Mouse (Mus musculus) spleen, adult 2 months (tissue): Measurements from ENCODE around the gene Gp1bb. TPM values are rescaled to one million over a fixed set of nuclear protein-coding genes. Genes with fewer than 3 reads are reported as not detected.

ENCODE experiments used
- DNase-seq, 2 experiments: peaks; one replicate each; pipeline versions ENCODE4 v3.0.0 to v3.0.0-alpha.2; 2012 to 2021; ENCODE audit warnings: low spot score in 2 of 2, low read depth in 1 of 2
- H3K27ac ChIP-seq: fragments of 200-500 bp; 2 replicates; pipeline ENCODE4 v1.5.1; 2012; ENCODE audit warnings: low read length, inconsistent platforms; ENCODE audit not compliant: insufficient read depth
- H3K27me3 ChIP-seq: fragments of 200-500 bp; 2 replicates; pipeline ENCODE4 v1.6.1; 2012; ENCODE audit warnings: mild to moderate bottlenecking, moderate library complexity, low read length, inconsistent platforms; ENCODE audit not compliant: control insufficient read depth, insufficient read depth
- H3K36me3 ChIP-seq: fragments of 200-500 bp; 2 replicates; pipeline ENCODE4 v1.6.1; 2012; ENCODE audit warnings: mild to moderate bottlenecking, low read length, inconsistent platforms; ENCODE audit not compliant: control insufficient read depth, insufficient read depth
- H3K4me1 ChIP-seq: fragments of 200-500 bp; 2 replicates; pipeline ENCODE4 v1.6.1; 2011; ENCODE audit warnings: inconsistent platforms; ENCODE audit not compliant: control insufficient read depth, insufficient read depth, insufficient read length
- H3K4me3 ChIP-seq: fragments of 200-500 bp; 2 replicates; pipeline ENCODE4 v1.5.1; 2011; ENCODE audit warnings: mild to moderate bottlenecking, inconsistent platforms; ENCODE audit not compliant: insufficient read depth, insufficient read length; ENCODE audit errors: extremely low read depth
- CTCF ChIP-seq: fragments of 200-500 bp; IDR thresholded peaks from 2 replicates; pipeline ENCODE4 v1.5.1; 2011; ENCODE audit warnings: mild to moderate bottlenecking, inconsistent platforms; ENCODE audit not compliant: insufficient read depth, insufficient read length, insufficient replicate concordance; ENCODE audit errors: extremely low read depth
- POLR2A ChIP-seq: fragments of 200-500 bp; IDR thresholded peaks from 2 replicates; pipeline ENCODE4 v1.6.1; 2011; ENCODE audit warnings: low read depth, low read length, inconsistent platforms
- WGBS: fragments of 180-500 bp; shearing (Covaris S2); methylation state at CpG from one replicate; pipeline ENCODE4 v1.1.7; 2018; 5-methylcytosine and 5-hydroxymethylcytosine counted together
- polyA plus RNA-seq: library from polyadenylated mRNA; depleted of rRNA; stranded (reverse); fragments of >200 nt; gene quantifications from 2 replicates; pipeline ENCODE4 v1.2.3, GENCODE M21; 2012

Gene Gp1bb
- polyA plus RNA-seq, 1 experiment = 101 TPM

DNA sequence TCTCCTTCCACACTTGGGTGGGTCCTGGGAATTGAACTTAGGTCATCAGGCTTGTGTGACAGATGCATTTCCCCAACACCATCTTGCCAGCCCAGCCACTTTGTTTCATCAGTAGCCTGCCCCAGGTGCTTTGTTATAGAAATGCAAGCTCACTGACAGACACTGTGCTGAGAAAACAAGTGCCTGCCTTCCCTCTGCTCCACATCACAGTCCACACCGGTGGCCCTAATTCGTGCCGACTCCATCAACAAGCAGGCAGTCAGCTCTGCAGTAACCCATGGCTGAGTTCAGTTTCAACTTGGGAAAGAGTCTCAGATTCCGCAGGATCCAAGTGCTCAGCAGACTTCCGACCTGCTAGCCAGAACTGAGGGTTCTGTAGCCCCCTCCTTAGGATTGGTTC lies 14.2 kb upstream of the Gp1bb start:
- Histone ChIP-seq H3K36me3 (no peaks in the 10 kb centered on the region), H3K27ac (no peak overlapping the region), H3K4me1 (no peaks in the 10 kb centered on the region), H3K27me3 (no peaks in the 10 kb centered on the region), H3K4me3 (no peak overlapping the region)
- no peak for DNase-seq
- TF ChIP-seq CTCF = no peak
- TF ChIP-seq POLR2A = no peak
- WGBS = 90% methylated on average over 5 of the region's 5 CpGs

DNA sequence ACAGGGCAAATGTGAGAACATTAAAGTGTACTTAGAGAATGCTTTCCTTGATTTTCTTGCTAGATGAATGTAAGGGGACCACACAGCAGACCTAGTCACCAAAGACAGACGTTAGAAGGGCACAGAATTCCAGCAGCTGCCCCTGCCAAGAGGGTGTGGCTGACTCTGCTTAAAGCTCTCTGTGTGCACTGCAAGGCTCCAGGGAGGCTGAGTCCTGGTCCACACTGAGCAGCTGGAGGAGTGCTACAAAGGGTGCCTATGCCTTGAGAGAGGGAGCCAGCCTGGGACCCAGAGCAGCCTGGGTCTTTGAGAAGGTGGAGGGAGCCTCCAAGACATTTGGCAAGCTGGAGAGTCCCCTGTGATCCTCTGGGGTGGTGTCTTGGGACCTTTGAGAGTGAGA lies 11.1 kb upstream of the Gp1bb start:
- Histone ChIP-seq H3K27me3 (peaks cover 9% of the 10 kb centered on the region), H3K36me3 (no peaks in the 10 kb centered on the region), H3K27ac (no peak overlapping the region), H3K4me3 (no peak overlapping the region), H3K4me1 (no peaks in the 10 kb centered on the region; the same call in 1 of the 2 replicates)
- no peak for DNase-seq
- TF ChIP-seq POLR2A (no peak), CTCF (no peak)
- WGBS = 40% methylated on average over 1 of the region's 1 CpGs

DNA sequence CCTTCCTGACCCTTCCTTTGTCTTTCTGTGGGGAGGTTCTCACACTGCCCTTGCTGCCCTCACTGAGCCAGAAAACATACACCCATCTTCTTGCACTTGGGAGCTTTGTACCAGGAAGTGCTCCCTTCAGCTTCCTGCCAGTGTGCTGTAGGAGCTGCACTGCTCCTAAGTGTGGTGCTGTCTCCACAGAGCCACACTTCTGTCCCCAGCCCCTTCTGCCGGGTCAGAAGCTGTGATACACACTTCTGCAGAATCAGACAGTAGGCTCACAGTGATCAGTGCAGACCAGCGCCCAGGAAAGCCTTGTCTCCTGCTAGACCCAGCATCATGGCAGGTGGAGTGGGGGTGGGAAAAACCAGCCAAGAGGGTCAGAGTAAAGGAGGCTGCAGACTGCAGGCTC lies 10.6 kb upstream of the Gp1bb start:
- TF ChIP-seq CTCF (no peak), POLR2A (no peak)
- Histone ChIP-seq H3K4me3 (no peak overlapping the region), H3K4me1 (no peaks in the 10 kb centered on the region; the same call in 1 of the 2 replicates), H3K27ac (no peak overlapping the region), H3K36me3 (no peaks in the 10 kb centered on the region), H3K27me3 (peaks cover 9% of the 10 kb centered on the region)
- DNase-seq = no peak
- WGBS = 72% methylated on average over 2 of the region's 2 CpGs

DNA sequence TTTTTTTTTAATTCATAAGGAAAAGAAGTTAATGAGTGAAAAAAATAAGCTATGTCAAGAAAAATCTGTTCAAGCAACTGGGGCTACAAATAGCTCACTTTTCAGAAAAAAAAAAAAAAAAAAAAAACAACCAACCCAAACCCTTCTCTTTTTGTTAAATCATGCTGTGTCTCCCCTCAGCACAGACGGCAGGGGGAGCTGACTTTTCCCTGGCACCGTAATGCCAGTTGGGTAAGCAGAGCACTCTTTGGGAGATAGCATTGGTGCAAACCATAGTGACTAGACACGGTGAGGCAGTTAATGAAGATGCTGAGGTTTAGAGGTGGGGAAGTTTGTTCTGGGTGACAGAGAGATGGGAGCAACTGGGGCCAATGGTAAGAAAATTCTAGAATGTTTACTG lies 9.9 kb upstream of the Gp1bb start:
- H3K36me3 ChIP-seq = no peaks in the 10 kb centered on the region
- TF ChIP-seq CTCF (no peak), POLR2A (no peak)
- WGBS = 31% methylated on average over 3 of the region's 3 CpGs
- H3K27me3 ChIP-seq = peaks cover 9% of the 10 kb centered on the region
- H3K27ac ChIP-seq = no peak overlapping the region
- DNase-seq = no peak
- no peaks in the 10 kb centered on the region; the same call in 1 of the 2 replicates for H3K4me1 ChIP-seq
- H3K4me3 ChIP-seq = no peak overlapping the region

DNA sequence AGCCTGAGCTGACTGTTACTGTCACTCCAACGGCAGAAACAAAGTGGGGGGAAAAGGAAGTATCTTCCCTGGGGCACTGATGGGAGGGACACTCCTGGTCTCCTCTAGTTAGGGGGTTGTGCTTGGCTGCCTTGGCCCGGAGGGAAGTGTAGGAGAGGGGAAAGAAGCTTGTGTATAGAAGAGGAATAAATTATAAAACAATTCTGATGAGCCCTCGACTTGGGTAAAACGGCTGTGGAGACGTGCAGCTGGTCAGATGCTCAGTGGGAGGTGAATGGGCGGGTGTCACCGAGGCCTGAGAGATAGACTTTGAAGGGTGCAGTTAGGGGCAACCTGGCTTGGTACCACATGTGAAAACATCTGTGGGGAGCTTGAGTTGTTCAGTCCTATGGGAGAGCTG lies 8.9 kb upstream of the Gp1bb start:
- H3K4me1 ChIP-seq = peaks cover 2% of the 10 kb centered on the region; the same call in 1 of the 2 replicates
- H3K27me3 ChIP-seq = peaks cover 12% of the 10 kb centered on the region
- TF ChIP-seq POLR2A (no peak), CTCF (no peak)
- no peaks in the 10 kb centered on the region for H3K36me3 ChIP-seq
- no peak overlapping the region for H3K27ac ChIP-seq
- DNase-seq = no peak
- no peak overlapping the region for H3K4me3 ChIP-seq
- 57% methylated on average over 7 of the region's 7 CpGs for WGBS

DNA sequence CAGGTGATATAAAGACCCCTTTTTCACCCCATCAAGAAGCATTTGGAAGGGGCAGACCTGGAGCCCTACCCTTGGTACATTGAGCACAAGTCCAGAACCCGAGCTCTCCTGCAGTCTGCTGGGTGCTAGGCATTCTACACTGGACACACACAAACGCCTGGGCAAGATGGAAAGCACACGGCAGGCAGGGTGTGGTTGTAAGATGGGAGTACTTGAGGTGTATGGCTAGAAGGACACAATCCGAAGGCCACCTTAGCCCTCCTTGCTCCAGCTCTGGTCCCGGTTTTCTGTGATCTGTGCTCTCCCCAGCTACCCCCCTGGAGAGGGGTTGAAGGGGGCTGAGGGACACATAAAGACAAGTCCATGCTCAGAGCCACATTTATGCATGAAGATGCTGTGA lies 8.1 kb upstream of the Gp1bb start:
- WGBS = 58% methylated on average over 5 of the region's 5 CpGs
- Histone ChIP-seq H3K27ac (no peak overlapping the region), H3K27me3 (peaks cover 19% of the 10 kb centered on the region)

DNA sequence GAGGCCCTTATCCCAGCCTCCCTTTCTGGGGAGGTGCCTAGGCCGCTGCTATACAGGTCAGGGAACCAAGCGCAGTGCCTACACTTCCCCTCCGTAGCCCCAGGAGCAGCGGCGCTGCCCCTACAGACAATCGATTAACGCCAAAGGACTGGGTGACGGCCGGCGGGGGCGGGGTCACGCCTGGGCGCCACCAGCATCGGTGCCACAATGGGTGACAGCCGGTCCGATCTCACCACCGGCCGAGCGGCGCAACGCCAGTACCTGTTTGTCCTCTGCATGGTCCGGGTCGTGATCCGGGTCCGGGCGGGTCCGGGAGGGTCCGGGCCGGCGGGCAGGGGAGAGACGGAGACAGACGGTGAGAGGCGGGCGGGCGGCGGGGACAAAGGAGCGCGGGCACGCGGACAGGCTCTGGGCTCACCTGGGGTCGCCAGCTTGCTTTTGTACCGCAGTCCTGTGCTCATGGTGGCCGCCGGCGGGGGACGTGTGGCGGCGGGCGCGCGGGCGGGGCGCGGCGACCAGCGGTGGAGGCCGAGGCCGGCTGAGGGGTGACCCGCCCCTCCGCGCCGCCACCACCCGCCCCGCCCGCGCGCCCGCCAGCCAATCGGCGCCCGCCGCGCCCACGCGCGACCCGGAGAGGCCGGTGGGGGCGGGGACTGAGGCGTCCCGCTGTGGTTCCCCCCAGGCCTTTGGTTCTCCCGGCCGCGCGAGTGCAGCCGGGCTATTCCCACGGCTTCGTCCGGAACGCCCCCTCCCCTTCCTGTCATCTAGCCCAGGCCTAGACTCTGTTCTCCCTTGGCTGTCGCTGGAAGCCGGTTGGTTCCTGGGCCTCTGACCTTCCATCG lies 7.4 kb upstream of the Gp1bb start, which contains the start of gene Sept5:
Gene Sept5 (minus strand): TSS at position 565 of the 842 bp plus-strand sequence.
- H3K27me3 ChIP-seq = peaks cover 19% of the 10 kb centered on the region
- no peak for DNase-seq

More for the DNA sequence above, 8.1 kb upstream of the Gp1bb start:
- TF ChIP-seq CTCF (no peak), POLR2A (no peak)
- H3K4me3 ChIP-seq = peak overlapping the region; percentile 41; the same call in 1 of the 2 replicates
- no peaks in the 10 kb centered on the region for H3K36me3 ChIP-seq
- DNase-seq = no peak
- H3K4me1 ChIP-seq = peaks cover 4% of the 10 kb centered on the region; the same call in 1 of the 2 replicates

More for the DNA sequence above, 7.4 kb upstream of the Gp1bb start, which contains the start of gene Sept5:
- TF ChIP-seq POLR2A (no peak), CTCF (no peak)
- H3K4me1 ChIP-seq = peaks cover 4% of the 10 kb centered on the region; the same call in 1 of the 2 replicates
- peak within 1 kb of the TSS; percentile 65 for H3K4me3 ChIP-seq
- 2% methylated on average over 81 of the region's 93 CpGs for WGBS
- H3K36me3 ChIP-seq = no peaks in the 10 kb centered on the region
- no peak within 1 kb of the TSS for H3K27ac ChIP-seq
